Mouse (Mus musculus): ENCODE measurements at regions not wholly inside any gene's neighbourhood (a gene's known extent, or its start where the extent isn't known, plus 50 kb on each side); places are given as distances from the start of the nearest gene placed in this dataset.

- no peak for DNase-seq
These were observed 159.2 kb upstream of the Zfp706 start for GRCm38 (mm10) chr15:37166744-37167143.

- DNase-seq, result peak; percentile 22
These were observed 158.4 kb upstream of the Zfp706 start for GRCm38 (mm10) chr15:37165887-37166507.

GRCm38 (mm10) chr15:37165216-37165615, 157.6 kb upstream of the Zfp706 start:
- DNase-seq, result no peak

- DNase-seq, result peak; percentile 65
These were observed 156.9 kb upstream of the Zfp706 start for GRCm38 (mm10) chr15:37164191-37165135.

- no peak for DNase-seq
These were observed 152.4 kb upstream of the Zfp706 start for GRCm38 (mm10) chr15:37159956-37160355.

- DNase-seq, result no peak
These were observed 151.8 kb upstream of the Zfp706 start for GRCm38 (mm10) chr15:37159349-37159748.

- no peak for DNase-seq
These were observed 149.8 kb upstream of the Zfp706 start for GRCm38 (mm10) chr15:37157386-37157785.

GRCm38 (mm10) chr15:37154934-37155333, 147.4 kb upstream of the Zfp706 start:
- DNase-seq, result no peak

GRCm38 (mm10) chr15:37153177-37153576, 145.6 kb upstream of the Zfp706 start:
- no peak for DNase-seq

- DNase-seq, result peak; percentile 77
These were observed 128.1 kb upstream of the Zfp706 start for GRCm38 (mm10) chr15:37135590-37136164.

- DNase-seq, result peak; percentile 62
These were observed 127.5 kb upstream of the Zfp706 start for GRCm38 (mm10) chr15:37134913-37135589.

- DNase-seq, result peak; percentile 67
These were observed 126.8 kb upstream of the Zfp706 start for GRCm38 (mm10) chr15:37134386-37134785.

- no peak for DNase-seq
These were observed 126.3 kb upstream of the Zfp706 start for GRCm38 (mm10) chr15:37133916-37134315.

- DNase-seq, result no peak
These were observed 120.1 kb upstream of the Zfp706 start for GRCm38 (mm10) chr15:37127681-37128080.

- no peak for DNase-seq
These were observed 119.6 kb upstream of the Zfp706 start for GRCm38 (mm10) chr15:37127170-37127569.

- no peak for DNase-seq
These were observed 118.2 kb upstream of the Zfp706 start for GRCm38 (mm10) chr15:37125823-37126222.

GRCm38 (mm10) chr15:37124951-37125350, 117.4 kb upstream of the Zfp706 start:
- no peak for DNase-seq

GRCm38 (mm10) chr15:37124299-37124698, 116.7 kb upstream of the Zfp706 start:
- peak; percentile 14 for DNase-seq

- DNase-seq, result peak; percentile 94
These were observed 112.8 kb upstream of the Zfp706 start for GRCm38 (mm10) chr15:37120381-37120780.

GRCm38 (mm10) chr15:37114119-37114518, 106.5 kb upstream of the Zfp706 start:
- peak; percentile 82 for DNase-seq

GRCm38 (mm10) chr15:37110462-37110861, 102.9 kb upstream of the Zfp706 start:
- DNase-seq, result no peak

GRCm38 (mm10) chr15:37102035-37102555, 94.5 kb upstream of the Zfp706 start:
- no peak for DNase-seq
